Mouse (Mus musculus) ZHBTc4 (cell line): ENCODE results near the gene Fkbp1a.

ENCODE experiments used
- DNase-seq: peaks from one replicate; pipeline ENCODE4 v3.0.0-alpha.2; 2011; ENCODE audit warnings: low read depth, low spot score

The Fkbp1a gene

GRCm38 (mm10) chr2:151608435-151608834, 66.2 kb downstream of the Fkbp1a start:
- DNase-seq: no peak

GRCm38 (mm10) chr2:151609974-151610373, 67.7 kb downstream of the Fkbp1a start:
- DNase-seq: no peak
